Mouse (Mus musculus) cortical plate, adult 2 months (tissue): ENCODE results near the gene Ncln.

Experiments used
- CTCF ChIP-seq: fragments of 200-500 bp; IDR thresholded peaks from 2 replicates; pipeline ENCODE4 v1.5.1; 2011; ENCODE audit warnings: mild to moderate bottlenecking, control low read depth, low read length; ENCODE audit not compliant: insufficient read depth; ENCODE audit errors: extremely low read depth
- POLR2A ChIP-seq: fragments of 200-500 bp; IDR thresholded peaks from 2 replicates; pipeline ENCODE4 v1.6.1; 2011; ENCODE audit warnings: mild to moderate bottlenecking, low read length, control low read depth; ENCODE audit not compliant: insufficient read depth; ENCODE audit errors: extremely low read depth

- TF ChIP-seq CTCF (0 out of 2 replicates have a peak, but pooled peaks have one; percentile 6), POLR2A (0 out of 2 replicates have a peak, but pooled peaks have one; percentile 12)
Measured at GRCm38 (mm10) chr10:81485060-81485449, 11.1 kb downstream of the Ncln start.
